Mouse (Mus musculus): Measurements from ENCODE around the gene Angel2.

DNA sequence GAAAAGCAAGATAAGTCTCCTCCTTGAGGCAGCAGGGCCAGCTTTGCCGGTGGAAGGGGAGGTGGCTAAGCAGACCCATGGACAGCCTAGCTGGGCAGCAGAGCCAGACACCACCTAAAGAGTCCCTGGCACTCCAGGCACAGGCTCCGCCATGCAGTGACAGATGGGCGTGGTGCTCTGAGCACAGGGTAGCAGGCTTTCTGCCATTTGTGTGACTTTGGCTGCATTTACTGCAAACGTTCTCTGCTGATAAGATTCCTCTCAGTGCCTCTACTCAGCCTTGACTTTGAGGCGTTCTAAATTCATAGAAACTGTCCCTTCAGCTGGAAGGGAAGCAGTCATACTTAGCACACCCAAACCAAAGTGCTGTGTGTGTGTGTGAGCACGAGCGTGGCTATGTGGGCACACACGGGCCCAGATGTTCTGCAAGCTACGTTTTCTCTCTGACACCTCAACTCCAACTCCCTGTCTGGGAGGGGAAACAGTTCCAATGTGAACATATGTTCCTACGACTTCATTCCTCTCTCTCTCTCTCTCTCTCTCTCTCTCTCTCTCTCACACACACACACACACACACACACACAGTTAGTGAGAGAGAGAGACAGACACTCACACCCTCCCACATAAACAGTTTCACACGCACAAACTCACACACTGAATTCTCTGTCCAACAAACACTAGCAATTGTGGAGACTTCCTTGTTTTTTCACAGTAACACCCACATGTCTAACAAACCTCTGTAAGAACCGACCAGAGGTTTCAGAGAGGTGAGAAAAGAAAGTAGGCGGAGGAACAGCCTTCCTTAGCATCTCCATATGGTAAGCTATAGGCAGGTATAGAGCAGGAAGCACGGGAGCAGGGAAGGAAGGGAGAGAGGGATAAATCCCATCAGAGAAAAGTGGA lies 47.0 kb downstream of the Angel2 start:
- TF ChIP-seq MAX (IDR thresholded peaks at IDR 0.05; ENCODE audit: low read length) (no peak), CTCF (IDR thresholded peaks at IDR 0.05 in 2 of 3, conservative IDR thresholded peaks at IDR 0.05 in 1 of 3; ENCODE audit: control insufficient read depth in 1 of 3, insufficient read depth in 1 of 3, low read depth in 2 of 3, low read length in 3 of 3, poor library complexity in 1 of 3, severe bottlenecking in 1 of 3) (no peak)

Data from MEL (cell line).